Mouse (Mus musculus): ENCODE measurements around the gene Ihh. TPM values are rescaled to one million over a fixed set of nuclear protein-coding genes. Genes with fewer than 3 reads are reported as not detected.

Ihh gene
- total RNA-seq, 2 experiments from 2014 or later: 0.11 to 0.18 TPM

- no peak for TF ChIP-seq CTCF (IDR thresholded peaks at IDR 0.05)
- no peak for DNase-seq
- no peak overlapping the region for H3K4me3 ChIP-seq
- intact Hi-C loops (cut with DNase I): no loop called here
- H3K27ac ChIP-seq: no peak overlapping the region
Observed at GRCm38 (mm10) chr1:74962126-74962852, 10.8 kb upstream of the Ihh start.

GRCm38 (mm10) chr1:74961722-74962121 lies 10.2 kb upstream of the Ihh start:
- no peak for DNase-seq
- no peak for TF ChIP-seq CTCF (IDR thresholded peaks at IDR 0.05)
- intact Hi-C loops (cut with DNase I): no loop called here
- H3K27ac ChIP-seq: no peak overlapping the region
- no peak overlapping the region for H3K4me3 ChIP-seq

- no peak for TF ChIP-seq CTCF (IDR thresholded peaks at IDR 0.05)
- DNase-seq: no peak
- Histone ChIP-seq H3K27ac (no peak overlapping the region), H3K4me3 (no peak overlapping the region)
- intact Hi-C loops (cut with DNase I): no loop called here
Observed at GRCm38 (mm10) chr1:74960059-74960458, 8.6 kb upstream of the Ihh start.

DNA sequence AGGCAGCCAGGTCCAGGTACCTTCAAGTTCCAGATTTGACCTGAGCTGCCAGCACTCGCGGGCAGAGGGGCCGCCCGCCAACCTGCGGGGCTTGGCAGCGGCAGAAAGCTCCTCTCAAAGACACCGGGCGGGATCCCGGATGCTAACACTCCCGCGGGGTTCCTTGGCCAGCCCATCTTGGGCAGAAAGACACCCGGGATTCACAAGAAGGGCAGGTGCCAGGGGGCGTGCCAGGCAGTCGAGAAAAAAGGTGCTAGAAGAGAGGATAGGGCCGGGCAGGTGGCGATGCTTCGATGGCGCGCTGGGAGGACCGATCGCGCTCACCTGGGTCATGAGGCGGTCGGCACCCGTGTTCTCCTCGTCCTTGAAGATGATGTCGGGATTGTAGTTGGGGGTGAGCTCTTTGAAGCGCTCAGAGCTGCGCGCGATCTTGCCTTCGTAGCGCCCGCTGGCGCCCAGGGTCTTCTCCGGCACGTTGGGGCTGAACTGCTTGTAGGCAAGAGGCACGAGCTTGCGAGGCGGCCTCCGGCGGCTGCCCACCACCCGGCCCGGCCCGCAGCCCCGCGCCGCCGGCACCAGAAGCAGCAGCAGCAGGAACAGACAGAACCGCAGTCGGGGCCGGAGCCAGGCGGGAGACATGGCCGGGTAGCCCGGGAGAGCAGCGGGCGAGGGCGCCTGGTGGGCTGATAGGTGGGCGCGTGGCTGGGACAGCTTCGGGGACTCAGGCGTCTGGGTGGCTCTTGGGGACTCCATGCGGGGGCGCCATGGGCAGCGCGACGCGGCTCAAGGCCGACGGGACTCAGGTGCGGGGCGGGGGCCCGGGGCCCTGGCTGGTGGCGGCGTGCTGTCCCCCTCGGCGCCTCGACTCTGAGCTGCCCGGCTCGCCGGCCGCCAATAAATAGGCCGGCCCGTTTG lies 639 bp downstream of the Ihh start:
- no peak for DNase-seq
- Histone ChIP-seq H3K27ac (no peak overlapping the region), H3K4me3 (peak overlapping the region; percentile 57)
- TF ChIP-seq CTCF (IDR thresholded peaks at IDR 0.05): no peak
- intact Hi-C loops (cut with DNase I): no loop called here

GRCm38 (mm10) chr1:74950066-74950465 lies 1.4 kb downstream of the Ihh start:
- intact Hi-C loops (cut with DNase I): no loop called here
- Histone ChIP-seq H3K4me3 (peak overlapping the region; percentile 57), H3K27ac (no peak overlapping the region)
- no peak for TF ChIP-seq CTCF (IDR thresholded peaks at IDR 0.05)
- no peak for DNase-seq

DNA sequence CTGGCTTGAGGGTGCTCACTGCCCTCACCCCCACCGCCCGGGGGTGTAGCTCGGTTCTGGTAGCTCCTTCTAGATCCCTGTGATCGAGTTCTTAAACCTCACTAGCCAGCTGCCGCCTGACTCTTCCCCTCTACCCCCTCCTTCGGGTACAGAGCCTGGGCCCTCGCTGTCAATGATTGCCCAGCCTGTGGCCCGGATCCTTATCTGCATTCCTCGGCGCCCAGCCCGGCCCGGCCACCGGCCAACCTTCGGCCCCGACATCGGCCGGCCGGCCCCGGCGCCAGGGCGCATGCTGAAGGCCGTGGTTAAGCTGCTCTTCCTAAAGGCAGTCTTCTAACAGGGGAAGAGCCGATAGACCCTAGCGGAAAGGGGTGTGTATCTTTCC lies 1.8 kb downstream of the Ihh start:
- H3K4me3 ChIP-seq: peak overlapping the region; percentile 57
- H3K27ac ChIP-seq: no peak overlapping the region
- peak; percentile 67 for DNase-seq
- TF ChIP-seq CTCF (IDR thresholded peaks at IDR 0.05): no peak
- intact Hi-C loops (cut with DNase I): loop anchor here (2.0 to 5.0 kb wide), 2 partner anchors 67 to 303 kb away; no protein-coding TSS in a partner anchor

GRCm38 (mm10) chr1:74948784-74949665 lies 2.4 kb downstream of the Ihh start:
- intact Hi-C loops (cut with DNase I): loop anchor here (2.0 to 5.0 kb wide), 2 partner anchors 68 to 303 kb away; no protein-coding TSS in a partner anchor
- H3K4me3 ChIP-seq: peak overlapping the region; percentile 60
- DNase-seq: peak; percentile 77

GRCm38 (mm10) chr1:74947986-74948670 lies 3.3 kb downstream of the Ihh start:
- no peak for TF ChIP-seq CTCF (IDR thresholded peaks at IDR 0.05)
- intact Hi-C loops (cut with DNase I): loop anchor here (2.0 to 5.0 kb wide), 2 partner anchors 69 to 304 kb away; no protein-coding TSS in a partner anchor
- DNase-seq: no peak
- H3K27ac ChIP-seq: no peak overlapping the region
- H3K4me3 ChIP-seq: peak overlapping the region; percentile 60

More at GRCm38 (mm10) chr1:74948784-74949665, 2.4 kb downstream of the Ihh start:
- H3K27ac ChIP-seq: no peak overlapping the region
- peak; percentile 89; the same call in 1 of the 2 replicates for TF ChIP-seq CTCF (IDR thresholded peaks at IDR 0.05)

GRCm38 (mm10) chr1:74941651-74942360 lies 9.7 kb downstream of the Ihh start:
- H3K4me3 ChIP-seq: no peak overlapping the region
- no peak for DNase-seq
- no peak overlapping the region for H3K27ac ChIP-seq
- TF ChIP-seq CTCF (IDR thresholded peaks at IDR 0.05): no peak
- intact Hi-C loops (cut with DNase I): no loop called here

DNA sequence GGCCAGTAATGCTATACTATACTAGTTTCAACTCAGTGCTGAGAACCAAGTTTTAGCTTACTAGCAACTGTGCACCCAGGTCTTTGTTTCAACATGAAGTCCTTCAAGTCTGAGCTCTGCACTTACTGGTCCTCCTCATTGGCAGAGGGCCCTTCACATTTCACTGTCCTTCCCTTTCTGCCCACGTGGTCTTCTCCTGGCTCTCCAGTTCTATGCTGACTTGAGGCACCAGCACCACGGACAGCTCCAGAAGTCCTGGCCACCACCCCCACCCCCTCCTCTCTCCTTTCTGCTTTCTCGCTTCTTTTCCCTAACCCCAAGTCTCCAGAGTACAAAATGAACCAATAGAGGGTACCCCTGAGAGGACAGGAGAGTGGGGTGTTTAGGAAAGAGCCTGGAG lies 11.7 kb downstream of the Ihh start:
- no peak for DNase-seq
- intact Hi-C loops (cut with DNase I): no loop called here

GRCm38 (mm10) chr1:74936221-74936830 lies 15.1 kb downstream of the Ihh start:
- TF ChIP-seq CTCF (IDR thresholded peaks at IDR 0.05): no peak
- intact Hi-C loops (cut with DNase I): no loop called here
- H3K4me3 ChIP-seq: no peak overlapping the region
- no peak overlapping the region for H3K27ac ChIP-seq
- DNase-seq: no peak

More for the DNA sequence above, 11.7 kb downstream of the Ihh start:
- H3K4me3 ChIP-seq: no peak overlapping the region
- no peak overlapping the region for H3K27ac ChIP-seq
- no peak for TF ChIP-seq CTCF (IDR thresholded peaks at IDR 0.05)
